22 mouse cellular contexts compared by ENCODE assay signal in genomic region chr11:113070365-113070764, GRCm38 (mm10).
"Had no signal": no experiment of that assay in that cellular context is flagged by ENCODE, and none has a peak within 500 bp of the region (broad histone marks: within the 10 kb centered on the region; RNA-seq: fewer than 3 reads in every experiment).

No protein-coding gene starts in this region.

- H3K9ac ChIP-seq: limb, embryonic 12.5 days; limb, embryonic 15.5 days; liver, embryonic 14.5 days; liver, postnatal 0 days; midbrain, embryonic 12.5 days; neural tube, embryonic 13.5 days had no signal

- H3K4me1 ChIP-seq: limb, embryonic 15.5 days had no signal

- H3K4me3 ChIP-seq: limb, embryonic 12.5 days; limb, embryonic 15.5 days; midbrain, embryonic 12.5 days; myocyte; neural tube, embryonic 13.5 days had no signal

- ATAC-seq: intestine, embryonic 16.5 days; liver, postnatal 0 days; midbrain, embryonic 16.5 days had no signal

- H3K9me3 ChIP-seq: limb, embryonic 12.5 days; limb, embryonic 15.5 days; neural tube, embryonic 13.5 days had no signal

- H3K27ac ChIP-seq: limb, embryonic 12.5 days; limb, embryonic 15.5 days; liver, embryonic 14.5 days; midbrain, embryonic 12.5 days; neural tube, embryonic 13.5 days; stomach, postnatal 0 days had no signal

- H3K27me3 ChIP-seq: limb, embryonic 12.5 days; limb, embryonic 15.5 days; neural tube, embryonic 13.5 days had no signal

- H3K4me2 ChIP-seq: limb, embryonic 12.5 days; limb, embryonic 15.5 days; liver, embryonic 11.5 days; midbrain, embryonic 12.5 days; neural tube, embryonic 13.5 days had no signal

- DNase-seq: kidney, adult 18-20 months; kidney, adult 9 months; kidney, postnatal 14 days; kidney, postnatal 4 days; left cerebral cortex, postnatal 4 days; liver, postnatal 0 days; right cerebral cortex, adult 18-20 months; right cerebral cortex, postnatal 14 days; right cerebral cortex, postnatal 4 days; thymus, adult 2 months; thymus, postnatal 14 days; thymus, postnatal 4 days had no signal

- H3K36me3 ChIP-seq: limb, embryonic 12.5 days; limb, embryonic 15.5 days; midbrain, embryonic 12.5 days; neural tube, embryonic 13.5 days had no signal
